Mouse (Mus musculus): ENCODE data around the gene Fpgs.

Gene Fpgs

GRCm38 (mm10) chr2:32665853-32666252 lies 38.1 kb downstream of the Fpgs start:
- no peak for DNase-seq

GRCm38 (mm10) chr2:32665345-32665744 lies 38.6 kb downstream of the Fpgs start:
- DNase-seq: no peak

- no peak for DNase-seq
These were observed 41.7 kb downstream of the Fpgs start for GRCm38 (mm10) chr2:32662291-32662690.

- no peak for DNase-seq
These were observed 42.3 kb downstream of the Fpgs start for GRCm38 (mm10) chr2:32661509-32662107.

- no peak for DNase-seq
These were observed 45.1 kb downstream of the Fpgs start for GRCm38 (mm10) chr2:32658873-32659272.

- DNase-seq: no peak
These were observed 48.1 kb downstream of the Fpgs start for GRCm38 (mm10) chr2:32655826-32656225.

- DNase-seq: no peak
These were observed 48.6 kb downstream of the Fpgs start for GRCm38 (mm10) chr2:32655394-32655744.

GRCm38 (mm10) chr2:32654743-32655393 lies 49.1 kb downstream of the Fpgs start:
- no peak for DNase-seq

- no peak for DNase-seq
These were observed 50.2 kb downstream of the Fpgs start for GRCm38 (mm10) chr2:32653764-32654163.

- no peak for DNase-seq
These were observed 56.6 kb downstream of the Fpgs start for GRCm38 (mm10) chr2:32647366-32647765.

- DNase-seq: no peak
These were observed 57.4 kb downstream of the Fpgs start, which contains the start of gene Eng for GRCm38 (mm10) chr2:32646379-32647056. Gene Eng (plus strand): TSS chr2:32646595.

GRCm38 (mm10) chr2:32645647-32646046 lies 58.3 kb downstream of the Fpgs start:
- DNase-seq: no peak

- DNase-seq: no peak
These were observed 59.0 kb downstream of the Fpgs start for GRCm38 (mm10) chr2:32644799-32645475.

- DNase-seq: no peak
These were observed 59.9 kb downstream of the Fpgs start for GRCm38 (mm10) chr2:32644083-32644482.

- DNase-seq: no peak
These were observed 61.1 kb downstream of the Fpgs start for GRCm38 (mm10) chr2:32642813-32643212.

GRCm38 (mm10) chr2:32641810-32642209 lies 62.1 kb downstream of the Fpgs start:
- no peak for DNase-seq

- DNase-seq: no peak
These were observed 63.3 kb downstream of the Fpgs start for GRCm38 (mm10) chr2:32640550-32641051.

- DNase-seq: no peak
These were observed 64.3 kb downstream of the Fpgs start for GRCm38 (mm10) chr2:32639632-32640031.

GRCm38 (mm10) chr2:32637778-32638281 lies 66.1 kb downstream of the Fpgs start:
- DNase-seq: no peak

- DNase-seq: no peak
These were observed 67.3 kb downstream of the Fpgs start for GRCm38 (mm10) chr2:32636617-32637016.

- DNase-seq: no peak
These were observed 69.5 kb downstream of the Fpgs start for GRCm38 (mm10) chr2:32634277-32635105.

GRCm38 (mm10) chr2:32633660-32634059 lies 70.3 kb downstream of the Fpgs start:
- DNase-seq: no peak
